Comparison of ENCODE assay signal across 8 mouse cellular contexts in the genomic region with DNA sequence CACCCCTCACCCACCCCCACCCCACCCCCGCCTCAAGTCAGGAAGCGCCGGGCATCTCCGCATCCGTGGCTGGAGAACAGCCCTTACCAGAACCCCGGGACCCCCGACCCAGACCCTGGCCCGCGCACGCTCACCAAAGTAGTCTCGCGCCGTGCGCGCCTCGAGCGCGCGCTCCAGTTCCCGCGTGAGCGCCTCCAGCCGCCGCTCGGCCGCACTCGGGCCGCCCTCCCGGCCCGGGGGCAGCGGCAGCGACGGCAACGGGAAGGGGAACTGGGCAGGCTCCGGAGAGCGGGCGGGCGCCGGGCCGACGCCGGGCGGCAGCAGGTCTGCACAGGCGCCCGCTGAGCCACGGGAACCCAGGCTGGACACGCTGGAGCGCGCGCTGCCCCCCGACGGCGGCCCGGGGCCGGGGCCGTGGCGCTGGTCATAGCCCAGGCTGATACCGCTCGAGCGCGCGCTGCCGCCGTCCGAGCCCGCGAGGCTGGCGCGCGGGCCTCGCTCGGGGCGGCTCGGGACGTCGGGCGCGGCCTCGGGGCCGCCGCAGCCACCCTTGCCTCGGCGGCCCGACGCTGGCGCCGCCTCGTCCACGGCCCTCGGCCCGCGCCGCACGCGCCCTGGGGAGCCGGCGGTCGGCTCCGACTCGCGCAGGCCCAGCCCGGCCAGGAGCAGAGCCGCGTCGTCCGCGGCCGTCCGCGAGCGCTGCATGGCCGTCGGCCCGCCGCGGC. TPM values are rescaled to one million over a fixed set of nuclear protein-coding genes. Genes with fewer than 3 reads are reported as not detected.
DNase-seq lines count a peak whose midpoint lies in the region; ATAC-seq lines count a peak whose summit lies in the region.

No protein-coding gene starts in this region.

- H3K4me3 ChIP-seq in embryonic facial prominence, embryonic 14.5 days (ENCODE audit: low read depth, low read length): peak overlapping the region; percentile 91
- H3K4me3 ChIP-seq in hindbrain, embryonic 11.5 days (ENCODE audit: low read depth, low read length): peak overlapping the region; percentile 76
- H3K4me3 ChIP-seq in limb, embryonic 15.5 days: peak overlapping the region; percentile 92
- H3K4me3 ChIP-seq in neural tube, embryonic 12.5 days: peak overlapping the region; percentile 81

- H3K4me2 ChIP-seq in embryonic facial prominence, embryonic 14.5 days (ENCODE audit: low read depth, low read length): peak overlapping the region; percentile 71
- peak overlapping the region; percentile 67 for H3K4me2 ChIP-seq in hindbrain, embryonic 11.5 days (replicated peaks; ENCODE audit: low read depth, low read length)
- H3K4me2 ChIP-seq in limb, embryonic 15.5 days: peak overlapping the region; percentile 67
- peak overlapping the region; percentile 72 for H3K4me2 ChIP-seq in neural tube, embryonic 12.5 days (replicated peaks)

- 0% methylated on average over 17 of the region's 116 CpGs for WGBS in embryonic facial prominence, embryonic 14.5 days
- under 1% methylated on average over 76 of the region's 116 CpGs for WGBS in hindbrain, embryonic 11.5 days
- WGBS in limb, embryonic 15.5 days: 0% methylated on average over 75 of the region's 116 CpGs
- WGBS in neural tube, embryonic 12.5 days: under 1% methylated on average over 105 of the region's 116 CpGs

- H3K9me3 ChIP-seq in embryonic facial prominence, embryonic 14.5 days (ENCODE audit: control insufficient read depth, low read length): 0 out of 2 replicates have a peak, but pooled peaks cover 2% of the 10 kb centered on the region
- no peaks in the 10 kb centered on the region for H3K9me3 ChIP-seq in hindbrain, embryonic 11.5 days (ENCODE audit: control insufficient read depth, low read length)
- H3K9me3 ChIP-seq in limb, embryonic 15.5 days: no peaks in the 10 kb centered on the region
- H3K9me3 ChIP-seq in neural tube, embryonic 12.5 days: no peaks in the 10 kb centered on the region

- peak; percentile 77 for ATAC-seq in embryonic facial prominence, embryonic 14.5 days (ENCODE audit: low read depth)
- peak; percentile 70 for ATAC-seq in hindbrain, embryonic 11.5 days (ENCODE audit: low FRiP score)
- peak; percentile 62 for ATAC-seq in limb, embryonic 15.5 days (ENCODE audit: insufficient number of reproducible peaks, low FRiP score, low TSS enrichment, low read depth)
- ATAC-seq in neural tube, embryonic 12.5 days (ENCODE audit: low FRiP score, low read depth): peak; percentile 77
- ATAC-seq in erythroid progenitor cell, adult 5-6 weeks (replicated peaks; ENCODE audit: low FRiP score, poor library complexity, severe bottlenecking): no peak

- H3K27ac ChIP-seq in embryonic facial prominence, embryonic 14.5 days (replicated peaks; ENCODE audit: low read depth, low read length): peak overlapping the region; percentile 89
- peak overlapping the region; percentile 42; the same call in 1 of the 2 replicates for H3K27ac ChIP-seq in hindbrain, embryonic 11.5 days (ENCODE audit: low read depth, low read length)
- peak overlapping the region; percentile 89 for H3K27ac ChIP-seq in limb, embryonic 15.5 days
- no peak overlapping the region; the same call in 1 of the 2 replicates for H3K27ac ChIP-seq in neural tube, embryonic 12.5 days

- peaks cover 2% of the 10 kb centered on the region; the same call in 1 of the 2 replicates for H3K36me3 ChIP-seq in embryonic facial prominence, embryonic 14.5 days (ENCODE audit: control insufficient read depth, insufficient read depth, low read length)
- H3K36me3 ChIP-seq in hindbrain, embryonic 11.5 days (ENCODE audit: control insufficient read depth, insufficient read depth, low read length): no peaks in the 10 kb centered on the region
- H3K36me3 ChIP-seq in limb, embryonic 15.5 days: 0 out of 2 replicates have a peak, but pooled peaks cover 3% of the 10 kb centered on the region
- no peaks in the 10 kb centered on the region for H3K36me3 ChIP-seq in neural tube, embryonic 12.5 days

- DNase-seq in urinary bladder, postnatal 14 days (ENCODE audit: low spot score): peak; percentile 23
- no peak for DNase-seq in urinary bladder, postnatal 10 days (ENCODE audit: low spot score)
- peak; percentile 42 for DNase-seq in embryonic facial prominence, embryonic 14.5 days (ENCODE audit: low spot score)
- peak; percentile 72 for DNase-seq in hindbrain, embryonic 11.5 days (ENCODE audit: low spot score)
- no peak for DNase-seq in thymus, postnatal 10 days (ENCODE audit: low spot score in 2 of 2)

- peak overlapping the region; percentile 96 for H3K9ac ChIP-seq in embryonic facial prominence, embryonic 14.5 days (ENCODE audit: low read depth, low read length)
- peak overlapping the region; percentile 83 for H3K9ac ChIP-seq in hindbrain, embryonic 11.5 days (ENCODE audit: low read depth, low read length)
- H3K9ac ChIP-seq in limb, embryonic 15.5 days: peak overlapping the region; percentile 92
- H3K9ac ChIP-seq in neural tube, embryonic 12.5 days: peak overlapping the region; percentile 90

- H3K4me1 ChIP-seq in embryonic facial prominence, embryonic 14.5 days (ENCODE audit: control insufficient read depth, insufficient read depth, low read length): peaks cover 18% of the 10 kb centered on the region
- H3K4me1 ChIP-seq in hindbrain, embryonic 11.5 days (replicated peaks; ENCODE audit: control insufficient read depth, insufficient read depth, low read length): no peaks in the 10 kb centered on the region
- peaks cover 28% of the 10 kb centered on the region for H3K4me1 ChIP-seq in limb, embryonic 15.5 days
- H3K4me1 ChIP-seq in neural tube, embryonic 12.5 days: peaks cover 9% of the 10 kb centered on the region

- H3K27me3 ChIP-seq in embryonic facial prominence, embryonic 14.5 days (replicated peaks; ENCODE audit: control insufficient read depth, insufficient read depth, low read length): no peaks in the 10 kb centered on the region
- no peaks in the 10 kb centered on the region for H3K27me3 ChIP-seq in hindbrain, embryonic 11.5 days (ENCODE audit: control insufficient read depth, insufficient read depth, low read length)
- H3K27me3 ChIP-seq in limb, embryonic 15.5 days: no peaks in the 10 kb centered on the region
- H3K27me3 ChIP-seq in neural tube, embryonic 12.5 days (replicated peaks): no peaks in the 10 kb centered on the region

RNA-seq across cellular contexts. Expression of a gene that starts 0.6 kb away (rescaled TPM):
- 6.8 and 7.8 TPM in 2 replicates for polyA plus RNA-seq in embryonic facial prominence, embryonic 14.5 days (2014; fragmentation: Nextera tagmentation; extraction: Ambion mirVana)
- 4.0 TPM in 2 replicates for polyA plus RNA-seq in hindbrain, embryonic 11.5 days (2014; fragmentation: Nextera tagmentation; extraction: Ambion mirVana)
- polyA plus RNA-seq in limb, embryonic 15.5 days (2015; fragmentation: Nextera tagmentation; extraction: Ambion mirVana): 6.4 and 8.0 TPM in 2 replicates
- polyA plus RNA-seq in neural tube, embryonic 12.5 days (2016; fragmentation: Nextera tagmentation; extraction: Ambion mirVana): 5.4 and 6.4 TPM in 2 replicates
- not detected in 2 replicates for total RNA-seq in erythroid progenitor cell, adult 5-6 weeks (2015; ENCODE audit: low replicate concordance)
- total RNA-seq in erythroid progenitor cell, adult 5-6 weeks (2017; ENCODE audit: low replicate concordance): not detected in 2 replicates

RNA-seq across cellular contexts. Expression of a gene that starts 36.9 kb away (rescaled TPM):
- polyA plus RNA-seq in embryonic facial prominence, embryonic 14.5 days (2014; fragmentation: Nextera tagmentation; extraction: Ambion mirVana): 166 and 183 TPM in 2 replicates
- 256 and 268 TPM in 2 replicates for polyA plus RNA-seq in hindbrain, embryonic 11.5 days (2014; fragmentation: Nextera tagmentation; extraction: Ambion mirVana)
- polyA plus RNA-seq in limb, embryonic 15.5 days (2015; fragmentation: Nextera tagmentation; extraction: Ambion mirVana): 186 and 190 TPM in 2 replicates
- 219 and 231 TPM in 2 replicates for polyA plus RNA-seq in neural tube, embryonic 12.5 days (2016; fragmentation: Nextera tagmentation; extraction: Ambion mirVana)
- 86.9 and 130 TPM in 2 replicates for total RNA-seq in erythroid progenitor cell, adult 5-6 weeks (2015; ENCODE audit: low replicate concordance)
- 52.3 and 91.5 TPM in 2 replicates for total RNA-seq in erythroid progenitor cell, adult 5-6 weeks (2017; ENCODE audit: low replicate concordance)

RNA-seq across cellular contexts. Expression of a gene that starts 37.3 kb away (rescaled TPM):
- not detected in 2 replicates for polyA plus RNA-seq in embryonic facial prominence, embryonic 14.5 days (2014; fragmentation: Nextera tagmentation; extraction: Ambion mirVana)
- polyA plus RNA-seq in hindbrain, embryonic 11.5 days (2014; fragmentation: Nextera tagmentation; extraction: Ambion mirVana): not detected in 2 replicates
- polyA plus RNA-seq in limb, embryonic 15.5 days (2015; fragmentation: Nextera tagmentation; extraction: Ambion mirVana): not detected in 2 replicates
- polyA plus RNA-seq in neural tube, embryonic 12.5 days (2016; fragmentation: Nextera tagmentation; extraction: Ambion mirVana): not detected in 2 replicates
- not detected in 2 replicates for total RNA-seq in erythroid progenitor cell, adult 5-6 weeks (2015; ENCODE audit: low replicate concordance)
- total RNA-seq in erythroid progenitor cell, adult 5-6 weeks (2017; ENCODE audit: low replicate concordance): not detected in 2 replicates

Comparison
In these comparisons a context has a peak if more than half of its experiments do, and no peak if none do; other contexts are left out.
1. DNase-seq: peak in urinary bladder, postnatal 14 days (single experiment), embryonic facial prominence, embryonic 14.5 days (single experiment) and hindbrain, embryonic 11.5 days (single experiment); none in urinary bladder, postnatal 10 days (single experiment) and thymus, postnatal 10 days (0 of 2).
2. Peak in every context shown above with its lines, with median percentiles within 50 percentile points of each other: H3K4me2 ChIP-seq, H3K4me3 ChIP-seq and H3K9ac ChIP-seq.